Mouse (Mus musculus) kidney, postnatal 14 days (tissue): ENCODE measurements around the gene Pitpna.

Experiments
- DNase-seq: peaks from one replicate; pipeline ENCODE4 v3.0.0; 2022; ENCODE audit warnings: mixed read lengths

Gene Pitpna

GRCm38 (mm10) chr11:75658996-75659750 is 71.3 kb downstream of the Pitpna start:
- no peak for DNase-seq

DNA sequence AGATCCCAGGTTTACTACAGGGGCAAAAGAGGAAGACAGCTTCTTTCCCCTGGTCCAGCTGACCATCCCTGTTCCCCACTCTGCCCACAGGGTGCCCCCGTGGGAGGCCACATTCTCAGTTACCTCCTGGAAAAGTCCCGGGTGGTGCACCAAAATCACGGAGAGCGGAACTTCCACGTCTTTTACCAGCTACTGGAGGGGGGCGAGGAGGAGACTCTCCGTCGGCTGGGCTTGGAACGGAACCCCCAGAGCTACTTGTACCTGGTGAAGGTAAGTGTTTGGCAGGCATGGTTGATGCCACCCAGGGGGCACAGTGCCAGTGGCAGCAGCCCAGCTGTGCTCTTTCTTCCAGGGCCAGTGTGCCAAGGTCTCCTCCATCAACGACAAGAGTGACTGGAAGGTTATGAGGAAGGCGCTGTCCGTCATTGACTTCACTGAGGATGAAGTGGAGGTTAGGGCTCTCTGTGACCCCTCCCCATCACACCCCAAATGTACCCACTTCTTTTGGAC is 72.2 kb downstream of the Pitpna start:
- DNase-seq, result no peak

GRCm38 (mm10) chr11:75660941-75661800 is 73.3 kb downstream of the Pitpna start:
- DNase-seq, result no peak

GRCm38 (mm10) chr11:75662131-75662530 is 74.2 kb downstream of the Pitpna start:
- no peak for DNase-seq

DNA sequence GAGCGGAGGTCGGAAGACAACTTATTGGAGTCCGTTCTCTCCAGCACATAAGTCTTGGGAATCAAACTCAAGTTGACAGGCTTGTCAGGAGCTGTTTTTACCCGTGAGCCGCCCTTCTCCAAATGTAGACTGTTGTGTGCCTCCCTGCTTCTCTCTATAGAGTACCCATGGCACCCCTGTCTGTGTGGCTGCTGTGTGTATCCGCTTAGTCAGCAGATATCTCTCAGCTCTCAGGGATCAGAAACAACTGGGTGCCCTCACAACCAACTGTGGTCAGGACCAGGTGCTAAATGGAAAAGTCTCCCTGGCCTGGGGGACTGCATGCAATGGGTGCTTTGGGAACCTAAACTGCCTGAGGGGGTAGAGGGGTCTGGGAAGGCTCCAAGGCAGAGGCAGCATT is 78.4 kb downstream of the Pitpna start:
- no peak for DNase-seq

DNA sequence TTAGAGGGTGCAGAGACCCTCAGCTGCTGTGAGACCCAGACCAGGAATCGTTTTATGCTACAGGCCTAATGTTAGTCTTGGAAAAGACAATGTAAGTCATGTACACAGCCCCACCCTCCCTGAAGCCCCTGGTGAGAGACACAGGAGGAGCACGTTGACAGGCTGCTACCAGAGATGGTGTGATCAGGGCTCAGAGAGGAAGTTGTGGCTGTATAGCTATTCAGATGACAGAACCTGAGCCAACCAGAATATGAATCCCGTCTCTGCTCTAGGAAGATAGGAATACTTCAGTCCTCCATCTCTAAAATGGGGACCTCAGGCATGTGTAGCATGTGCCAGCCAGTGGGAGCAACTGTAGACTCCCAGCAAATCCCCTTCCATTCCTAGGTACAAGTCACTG is 80.7 kb downstream of the Pitpna start:
- DNase-seq, result no peak

- no peak for DNase-seq
Observed at GRCm38 (mm10) chr11:75669176-75669852, 81.4 kb downstream of the Pitpna start.

DNA sequence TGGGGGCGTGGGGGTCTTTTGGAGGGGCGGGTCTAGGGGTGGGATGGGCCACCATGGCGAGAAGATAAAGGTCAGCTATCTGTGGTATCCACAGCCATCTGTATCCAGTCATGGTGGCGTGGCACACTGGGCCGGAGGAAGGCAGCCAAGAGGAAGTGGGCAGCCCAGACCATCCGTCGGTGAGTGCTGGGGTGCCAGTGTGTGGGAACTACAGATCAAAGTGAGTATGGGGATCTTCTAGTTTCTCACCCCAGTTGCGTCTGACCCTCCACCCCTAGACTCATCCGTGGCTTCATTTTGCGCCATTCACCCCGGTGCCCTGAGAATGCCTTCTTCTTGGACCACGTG is 81.9 kb downstream of the Pitpna start:
- no peak for DNase-seq

DNA sequence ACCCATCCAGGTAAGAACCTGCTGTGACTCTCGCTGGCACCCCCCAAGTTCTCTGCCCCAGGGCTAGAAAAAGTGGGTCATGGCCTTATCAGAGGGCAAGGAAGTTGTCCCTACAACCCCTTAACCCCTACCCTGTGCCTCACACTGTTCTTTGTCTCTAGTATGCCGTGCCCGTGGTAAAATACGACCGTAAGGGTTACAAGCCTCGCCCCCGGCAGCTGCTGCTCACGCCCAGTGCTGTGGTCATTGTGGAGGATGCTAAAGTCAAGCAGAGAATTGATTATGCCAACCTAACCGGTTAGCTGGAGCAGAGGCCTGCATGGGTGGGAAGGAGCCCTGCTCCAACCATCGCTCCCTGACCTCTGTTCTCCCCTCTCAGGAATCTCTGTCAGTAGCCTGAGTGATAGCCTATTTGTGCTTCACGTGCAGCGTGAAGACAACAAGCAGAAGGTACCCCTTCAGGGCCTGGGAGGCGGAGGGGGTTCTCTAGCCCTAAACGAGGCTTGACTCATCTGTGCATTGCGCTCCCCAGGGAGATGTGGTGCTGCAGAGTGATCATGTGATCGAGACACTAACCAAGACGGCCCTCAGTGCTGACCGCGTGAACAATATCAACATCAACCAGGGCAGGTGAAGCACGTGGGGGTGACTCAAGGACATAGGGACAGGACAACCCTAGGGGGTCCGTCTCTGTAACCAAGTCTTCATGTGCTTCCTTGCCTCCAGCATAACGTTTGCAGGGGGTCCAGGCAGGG is 83.7 kb downstream of the Pitpna start:
- DNase-seq, result no peak

- DNase-seq, result no peak
Observed at GRCm38 (mm10) chr11:75673411-75673810, 85.5 kb downstream of the Pitpna start.

- no peak for DNase-seq
Observed at GRCm38 (mm10) chr11:75674875-75675274, 87.0 kb downstream of the Pitpna start.

DNA sequence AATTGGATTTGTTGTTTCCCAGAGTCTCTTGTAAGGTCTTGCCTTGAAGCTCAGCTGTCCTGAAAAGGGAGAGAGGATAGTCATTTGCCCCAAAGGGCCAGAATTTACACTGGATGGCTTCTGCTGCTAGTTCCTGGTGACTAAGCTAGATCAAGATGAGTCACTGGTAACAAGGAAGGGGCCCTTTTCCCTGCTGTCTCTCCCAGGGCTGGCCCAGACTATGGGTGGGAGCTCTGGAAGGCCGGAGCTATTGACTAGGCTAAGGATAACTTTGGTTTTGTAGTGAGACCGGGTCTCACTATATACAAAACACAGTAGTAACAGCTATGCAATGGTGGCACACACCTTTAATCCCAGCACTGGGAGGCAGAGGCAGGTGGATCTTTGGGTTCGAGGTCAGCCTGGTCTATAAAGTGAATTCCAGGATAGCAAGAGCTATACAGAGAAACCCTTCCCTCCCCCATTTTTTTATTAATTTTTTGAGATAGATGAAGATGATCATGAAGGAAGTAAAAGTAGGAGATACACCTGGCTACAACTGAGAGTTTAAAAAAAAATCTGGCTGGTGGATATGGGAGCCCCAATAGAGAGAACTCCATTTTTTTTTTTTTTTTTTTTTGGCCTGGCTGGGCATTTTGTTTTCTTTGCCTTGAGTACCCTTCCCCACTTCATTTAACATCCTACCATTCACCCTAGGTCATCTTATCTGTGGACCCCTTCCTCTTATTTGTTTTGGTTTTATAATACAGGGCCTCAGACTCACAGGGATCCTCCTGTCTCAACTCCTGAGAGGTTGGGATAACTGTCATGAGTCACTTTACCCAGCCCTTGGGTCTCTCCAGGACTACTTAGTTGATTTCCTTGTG is 90.2 kb downstream of the Pitpna start:
- no peak for DNase-seq
